Mouse (Mus musculus) intestine, embryonic 14.5 days (tissue): ENCODE results near the gene Txndc11. TPM values are rescaled to one million over a fixed set of nuclear protein-coding genes. Genes with fewer than 3 reads are reported as not detected.

ENCODE experiments used
- ATAC-seq: fragments of 200-750 bp; cut with Nextera tagmentation; replicated peaks from 2 replicates; pipeline ENCODE4 v1.8.0; 2017; ENCODE audit warnings: low read depth, moderate number of reproducible peaks, moderate TSS enrichment, moderate library complexity; ENCODE audit not compliant: low FRiP score, low TSS enrichment
- DNase-seq: peaks from one replicate; pipeline ENCODE4 v3.0.0-alpha.2; 2018; ENCODE audit warnings: low spot score
- H3K27ac ChIP-seq: fragments of 300-500 bp; sonication (generic); 2 replicates; pipeline ENCODE4 v1.5.1; 2014; ENCODE audit warnings: low read depth, mild to moderate bottlenecking, control low read depth
- H3K27me3 ChIP-seq: fragments of 300-500 bp; sonication (generic); replicated peaks from 2 replicates; pipeline ENCODE4 v1.6.1; 2014; ENCODE audit warnings: low read length, control low read depth; ENCODE audit not compliant: control insufficient read depth, insufficient read depth
- H3K36me3 ChIP-seq: fragments of 300-500 bp; sonication (generic); 2 replicates; pipeline ENCODE4 v1.6.1; 2014; ENCODE audit warnings: low read length, control low read depth; ENCODE audit not compliant: control insufficient read depth, insufficient read depth
- H3K4me1 ChIP-seq: fragments of 300-500 bp; sonication (generic); replicated peaks from 2 replicates; pipeline ENCODE4 v1.6.1; 2014; ENCODE audit warnings: low read length, control low read depth, mixed read lengths; ENCODE audit not compliant: control insufficient read depth, insufficient read depth
- H3K4me2 ChIP-seq: fragments of 300-500 bp; sonication (generic); 2 replicates; pipeline ENCODE4 v1.6.1; 2014; ENCODE audit warnings: low read length
- H3K4me3 ChIP-seq: fragments of 300-500 bp; sonication (generic); 2 replicates; pipeline ENCODE4 v1.5.1; 2014; ENCODE audit warnings: low read depth, low read length, control low read depth, mixed read lengths
- H3K9ac ChIP-seq: fragments of 300-500 bp; sonication (generic); 2 replicates; pipeline ENCODE4 v1.6.1; 2014; ENCODE audit warnings: mild to moderate bottlenecking, low read length
- H3K9me3 ChIP-seq: fragments of 300-500 bp; sonication (generic); 2 replicates; pipeline ENCODE4 v1.6.1; 2016; ENCODE audit warnings: low read length, control low read depth; ENCODE audit not compliant: control insufficient read depth
- WGBS: fragments of 180-500 bp; shearing (Covaris S2); extraction: QIAGEN DNeasy Blood & Tissue Kit; methylation state at CpG from one replicate; pipeline ENCODE4 v1.1.7; 2014; 5-methylcytosine and 5-hydroxymethylcytosine counted together
- polyA plus RNA-seq: library from polyadenylated mRNA; unstranded; fragments of >200 nt; fragmentation: Nextera tagmentation; extraction: Ambion mirVana; gene quantifications from 2 replicates; pipeline ENCODE4 v1.2.1, GENCODE M21; 2014

The Txndc11 gene
- polyA plus RNA-seq, 1 experiment from 2014 or later = 39.2 TPM

DNA sequence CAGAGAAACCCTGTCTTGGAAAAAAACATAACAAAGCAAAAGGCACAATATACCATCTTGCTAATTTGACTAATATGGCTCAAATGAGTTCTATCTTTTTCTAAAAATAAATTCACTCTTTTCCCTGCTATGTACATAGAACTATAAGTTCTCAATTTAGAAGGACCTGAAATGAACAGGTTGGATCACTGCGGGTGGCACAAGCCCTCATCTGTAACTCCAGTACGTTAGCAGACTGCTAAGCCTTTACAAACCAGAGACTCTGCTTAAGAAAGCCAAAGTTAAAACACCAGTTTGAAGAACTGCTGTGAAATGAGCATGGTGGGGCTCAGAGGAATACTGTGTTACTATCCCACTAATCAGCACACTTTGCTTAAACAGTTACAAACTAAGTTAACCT lies 9.1 kb downstream of the Txndc11 start:
- 92% methylated on average over 2 of the region's 2 CpGs for WGBS
- H3K4me3 ChIP-seq = no peak overlapping the region
- no peak overlapping the region for H3K27ac ChIP-seq
- H3K4me1 ChIP-seq = no peaks in the 10 kb centered on the region
- no peak for ATAC-seq
- H3K36me3 ChIP-seq = peaks cover 59% of the 10 kb centered on the region
- H3K4me2 ChIP-seq = no peak overlapping the region
- H3K9ac ChIP-seq = no peak overlapping the region
- H3K27me3 ChIP-seq = no peaks in the 10 kb centered on the region
- no peaks in the 10 kb centered on the region for H3K9me3 ChIP-seq
- no peak for DNase-seq

DNA sequence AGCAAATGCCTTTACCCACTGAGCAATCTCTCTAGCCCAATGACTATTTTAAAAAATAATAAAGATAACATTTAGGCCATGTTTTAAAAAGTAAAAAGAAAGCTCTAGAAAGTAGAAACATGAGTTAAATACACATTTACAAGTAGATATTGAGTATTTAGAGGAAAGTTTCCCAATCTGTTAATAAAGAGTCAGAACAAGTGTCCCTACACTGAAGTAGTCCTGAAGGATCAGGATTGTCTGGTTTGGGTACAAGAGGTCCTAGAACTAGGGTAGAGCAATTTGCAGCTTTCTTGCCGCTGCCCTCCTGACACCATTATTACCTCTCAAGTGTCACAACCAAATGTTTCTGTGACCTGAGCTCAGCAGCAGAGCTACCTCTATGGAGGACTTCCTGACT lies 10.3 kb downstream of the Txndc11 start:
- no peaks in the 10 kb centered on the region for H3K4me1 ChIP-seq
- H3K4me3 ChIP-seq = no peak overlapping the region
- H3K36me3 ChIP-seq = peaks cover 66% of the 10 kb centered on the region
- 89% methylated on average over 1 of the region's 1 CpGs for WGBS
- no peak for DNase-seq
- H3K4me2 ChIP-seq = no peak overlapping the region
- H3K9me3 ChIP-seq = no peaks in the 10 kb centered on the region
- no peak overlapping the region for H3K27ac ChIP-seq
- ATAC-seq = no peak
- no peaks in the 10 kb centered on the region for H3K27me3 ChIP-seq
- H3K9ac ChIP-seq = no peak overlapping the region

DNA sequence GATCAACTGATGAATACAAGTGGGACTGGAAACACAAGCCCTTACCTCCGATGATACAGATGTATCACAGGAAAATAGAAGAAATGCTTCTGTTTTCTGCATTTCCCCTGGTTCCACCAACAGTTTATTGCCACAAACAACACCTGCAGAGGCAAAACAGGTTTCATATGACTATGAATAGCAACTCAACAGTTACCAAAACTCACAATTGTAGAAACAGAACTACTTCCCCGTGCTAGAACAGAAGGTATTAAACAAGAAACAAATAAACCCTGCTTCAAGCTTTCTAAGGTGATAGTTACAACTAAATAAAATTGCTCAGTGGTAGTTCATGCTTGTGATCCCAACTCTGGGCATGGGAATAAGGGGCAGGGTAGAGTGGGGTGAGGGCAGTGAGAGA lies 11.8 kb downstream of the Txndc11 start:
- ATAC-seq = no peak
- no peak for DNase-seq
- WGBS = 87% methylated on average over 2 of the region's 2 CpGs
- Histone ChIP-seq H3K36me3 (peaks cover 68% of the 10 kb centered on the region), H3K27me3 (no peaks in the 10 kb centered on the region), H3K4me1 (no peaks in the 10 kb centered on the region), H3K4me2 (no peak overlapping the region), H3K27ac (no peak overlapping the region), H3K9ac (no peak overlapping the region), H3K9me3 (no peaks in the 10 kb centered on the region), H3K4me3 (no peak overlapping the region)

DNA sequence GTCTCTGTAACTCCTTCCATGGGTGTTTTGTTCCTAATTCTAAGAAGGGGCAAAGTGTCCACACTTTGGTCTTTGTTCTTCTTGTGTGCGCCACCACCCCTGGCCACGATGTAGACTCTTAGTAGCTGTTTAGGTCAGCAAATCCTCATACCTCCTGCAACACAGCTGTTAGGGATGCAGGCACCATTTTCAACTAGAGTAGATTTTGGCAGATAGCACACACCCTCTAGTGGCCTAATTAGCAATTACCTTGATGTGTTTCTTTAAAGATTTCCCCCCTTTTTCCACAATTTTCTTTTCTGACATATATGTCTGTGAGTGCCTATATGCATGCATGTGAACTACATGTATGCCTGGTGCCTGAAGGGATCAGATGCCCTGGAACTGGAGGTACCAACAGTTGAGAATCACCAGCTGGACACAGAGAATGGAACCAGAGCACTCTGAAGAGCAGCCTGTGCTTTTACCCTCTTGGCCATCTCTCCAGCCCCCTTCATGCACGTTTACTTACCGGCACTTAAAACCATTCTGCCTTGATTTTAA lies 25.2 kb downstream of the Txndc11 start:
- no peaks in the 10 kb centered on the region for H3K27me3 ChIP-seq
- WGBS = 64% methylated on average over 4 of the region's 4 CpGs
- H3K9me3 ChIP-seq = no peaks in the 10 kb centered on the region
- DNase-seq = no peak
- H3K9ac ChIP-seq = no peak overlapping the region
- H3K27ac ChIP-seq = no peak overlapping the region
- H3K4me3 ChIP-seq = no peak overlapping the region
- no peaks in the 10 kb centered on the region for H3K4me1 ChIP-seq
- peaks cover 27% of the 10 kb centered on the region for H3K36me3 ChIP-seq
- no peak for ATAC-seq
- H3K4me2 ChIP-seq = no peak overlapping the region

DNA sequence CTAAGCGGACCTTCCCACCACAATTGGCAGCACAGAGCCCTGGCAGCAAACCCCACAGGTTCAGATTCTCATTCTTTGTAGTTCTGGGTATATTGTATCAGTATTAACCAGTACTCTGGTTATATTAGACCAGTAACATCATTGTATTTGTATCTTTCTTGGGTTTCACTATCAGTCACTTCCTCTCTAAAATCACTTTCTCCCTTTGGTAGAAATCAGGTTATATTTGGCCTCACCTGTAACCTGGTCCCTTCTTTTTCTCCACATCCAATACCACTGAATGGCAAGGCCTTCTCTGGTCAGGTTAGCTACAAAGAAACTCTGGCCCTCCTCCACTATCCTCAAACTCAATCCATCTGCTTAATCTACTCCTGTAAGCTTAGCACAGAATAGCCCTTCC lies 29.5 kb downstream of the Txndc11 start:
- DNase-seq = no peak
- H3K36me3 ChIP-seq = peaks cover 37% of the 10 kb centered on the region
- no peak overlapping the region for H3K4me2 ChIP-seq
- H3K27me3 ChIP-seq = no peaks in the 10 kb centered on the region
- 87% methylated on average over 1 of the region's 1 CpGs for WGBS
- H3K9ac ChIP-seq = no peak overlapping the region
- no peak overlapping the region for H3K4me3 ChIP-seq
- no peak overlapping the region for H3K27ac ChIP-seq
- no peaks in the 10 kb centered on the region for H3K9me3 ChIP-seq
- H3K4me1 ChIP-seq = no peaks in the 10 kb centered on the region
- no peak for ATAC-seq

DNA sequence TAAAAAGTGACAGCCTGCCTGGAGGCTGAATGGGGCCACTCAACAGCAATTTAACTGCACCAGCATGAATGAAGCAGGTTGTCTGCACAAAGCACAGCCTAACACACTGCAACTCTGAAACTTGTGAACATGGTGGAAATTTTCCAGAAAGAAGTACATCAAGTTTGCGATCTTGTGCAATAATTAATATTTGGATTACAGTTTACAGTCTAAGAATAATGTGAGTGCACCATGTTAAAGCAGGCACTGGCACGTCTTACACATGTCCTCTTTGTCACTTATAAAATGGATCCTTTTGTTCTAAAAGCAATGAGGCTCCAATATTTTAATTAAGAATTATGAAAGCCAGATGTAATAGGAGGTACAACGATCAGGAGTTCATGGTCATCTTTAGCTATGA lies 37.1 kb downstream of the Txndc11 start:
- DNase-seq = no peak
- no peaks in the 10 kb centered on the region for H3K4me1 ChIP-seq
- no peak overlapping the region for H3K27ac ChIP-seq
- no peak overlapping the region for H3K9ac ChIP-seq
- H3K27me3 ChIP-seq = no peaks in the 10 kb centered on the region
- no peak for ATAC-seq
- H3K4me2 ChIP-seq = no peak overlapping the region
- H3K36me3 ChIP-seq = peaks cover 55% of the 10 kb centered on the region
- 89% methylated on average over 3 of the region's 3 CpGs for WGBS
- no peaks in the 10 kb centered on the region for H3K9me3 ChIP-seq
- no peak overlapping the region for H3K4me3 ChIP-seq

DNA sequence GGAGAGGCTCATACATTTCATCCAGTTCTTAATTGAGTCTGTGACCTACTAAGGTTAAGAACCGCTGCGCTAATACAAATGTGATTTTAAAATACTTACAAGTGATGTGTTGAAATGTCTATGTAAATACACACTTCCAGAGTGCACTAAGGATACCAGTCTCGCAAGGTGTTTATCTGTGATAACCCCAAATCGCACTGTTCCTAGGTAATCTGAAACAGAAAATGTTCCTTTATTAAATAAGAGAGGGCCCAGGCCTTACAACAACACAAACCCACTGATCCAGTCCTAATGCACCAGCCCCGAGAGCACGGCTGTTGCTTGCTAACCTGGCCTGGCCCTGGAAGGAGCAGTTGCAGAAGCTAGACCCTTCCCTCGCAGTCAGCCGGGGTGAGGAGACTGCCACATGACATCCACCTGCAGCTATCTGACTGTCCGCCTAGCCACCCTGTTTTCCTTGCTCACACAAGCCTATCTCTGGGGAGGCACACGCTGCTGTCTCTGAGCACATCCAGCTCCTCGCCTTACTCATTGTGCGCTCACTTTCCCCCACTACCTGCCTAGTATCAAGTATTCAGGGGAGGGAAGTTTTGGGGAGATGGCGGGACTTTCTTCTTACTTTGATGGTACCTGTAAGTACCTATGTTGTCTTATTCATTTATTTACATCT lies 40.6 kb downstream of the Txndc11 start:
- ATAC-seq (no peak), DNase-seq (no peak)
- Histone ChIP-seq H3K36me3 (peaks cover 58% of the 10 kb centered on the region), H3K27ac (no peak overlapping the region), H3K9ac (no peak overlapping the region), H3K4me3 (no peak overlapping the region), H3K4me2 (no peak overlapping the region), H3K9me3 (no peaks in the 10 kb centered on the region), H3K4me1 (no peaks in the 10 kb centered on the region), H3K27me3 (no peaks in the 10 kb centered on the region)
- 87% methylated on average over 13 of the region's 13 CpGs for WGBS

DNA sequence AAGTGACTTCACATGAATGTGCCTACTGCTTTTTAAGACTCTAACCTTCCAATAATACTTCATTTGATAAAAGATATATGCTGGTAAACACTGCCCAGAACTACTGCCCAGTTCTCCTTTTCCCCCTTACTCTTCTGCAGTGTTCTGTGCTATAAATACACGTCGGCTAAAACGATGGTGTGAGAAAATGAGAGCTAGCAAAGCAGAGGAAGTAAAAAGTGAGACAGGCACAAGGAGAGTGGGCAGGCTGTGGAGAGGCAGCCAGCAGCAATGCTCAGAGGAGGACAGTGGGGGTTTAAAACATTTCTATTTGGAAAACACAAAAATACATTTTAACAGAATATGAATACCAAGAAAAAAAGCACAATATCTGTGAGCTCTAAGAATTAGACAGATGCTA lies 41.9 kb downstream of the Txndc11 start:
- Histone ChIP-seq H3K4me2 (no peak overlapping the region), H3K27me3 (no peaks in the 10 kb centered on the region), H3K36me3 (peaks cover 69% of the 10 kb centered on the region), H3K4me3 (no peak overlapping the region), H3K27ac (no peak overlapping the region), H3K9me3 (no peaks in the 10 kb centered on the region), H3K9ac (no peak overlapping the region), H3K4me1 (no peaks in the 10 kb centered on the region)
- 69% methylated on average over 3 of the region's 3 CpGs for WGBS
- DNase-seq (no peak), ATAC-seq (no peak)

DNA sequence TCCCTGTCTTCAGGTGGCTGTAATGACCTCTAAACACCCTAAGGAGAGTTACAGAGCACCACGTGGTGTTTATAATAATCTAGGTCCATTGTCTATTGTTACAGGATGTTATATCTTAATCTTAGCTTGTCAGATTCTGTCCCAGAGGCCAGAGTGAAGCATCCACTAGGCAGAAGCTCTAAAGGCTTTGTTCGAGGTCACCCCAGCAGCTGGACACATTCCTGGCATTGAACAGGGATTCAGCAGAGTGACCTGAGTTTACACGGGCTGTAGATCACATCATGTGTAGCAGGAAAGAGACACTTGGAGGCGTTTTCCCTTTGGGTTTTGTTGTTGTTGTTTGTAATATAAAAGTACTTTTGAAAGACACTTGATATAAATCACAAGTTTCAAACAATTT lies 42.4 kb downstream of the Txndc11 start:
- 72% methylated on average over 4 of the region's 4 CpGs for WGBS
- H3K36me3 ChIP-seq = peaks cover 73% of the 10 kb centered on the region

More for the DNA sequence above, 42.4 kb downstream of the Txndc11 start:
- H3K9me3 ChIP-seq = no peaks in the 10 kb centered on the region
- H3K9ac ChIP-seq = no peak overlapping the region
- no peak overlapping the region for H3K27ac ChIP-seq
- H3K27me3 ChIP-seq = no peaks in the 10 kb centered on the region
- H3K4me1 ChIP-seq = no peaks in the 10 kb centered on the region
- H3K4me3 ChIP-seq = no peak overlapping the region
- no peak for DNase-seq
- ATAC-seq = no peak
- H3K4me2 ChIP-seq = no peak overlapping the region
